Mouse (Mus musculus): ENCODE results near the gene Tlcd1.

- no peak for TF ChIP-seq ZNF384 (IDR thresholded peaks at IDR 0.05; ENCODE audit: low read depth, low read length)
- no peak for TF ChIP-seq HCFC1 (IDR thresholded peaks at IDR 0.05; ENCODE audit: borderline replicate concordance, insufficient read depth, low read length)
- TF ChIP-seq CHD2 (IDR thresholded peaks at IDR 0.05; ENCODE audit: low read depth, low read length): no peak
Observed at GRCm38 (mm10) chr11:78126739-78127138, 49.8 kb upstream of the Tlcd1 start.

Data from ES-E14 (cell line).